Mouse (Mus musculus): Measurements from ENCODE around the gene Plekhm2.

The Plekhm2 gene

GRCm38 (mm10) chr4:141630021-141630420, 34.7 kb downstream of the Plekhm2 start:
- DNase-seq = no peak

GRCm38 (mm10) chr4:141628661-141629060, 36.0 kb downstream of the Plekhm2 start:
- no peak for DNase-seq

- no peak for DNase-seq
Observed at GRCm38 (mm10) chr4:141627502-141627901, 37.2 kb downstream of the Plekhm2 start.

GRCm38 (mm10) chr4:141625774-141626550, 38.7 kb downstream of the Plekhm2 start:
- DNase-seq = no peak

GRCm38 (mm10) chr4:141624983-141625773, 39.5 kb downstream of the Plekhm2 start:
- no peak for DNase-seq

- DNase-seq = no peak
Observed at GRCm38 (mm10) chr4:141624134-141624533, 40.6 kb downstream of the Plekhm2 start.

GRCm38 (mm10) chr4:141623666-141624065, 41.0 kb downstream of the Plekhm2 start, which contains the start of gene Slc25a34:
Gene Slc25a34, minus strand, starts transcription at chr4:141623821.
- DNase-seq = no peak

- no peak for DNase-seq
Observed at GRCm38 (mm10) chr4:141623037-141623436, 41.7 kb downstream of the Plekhm2 start.

GRCm38 (mm10) chr4:141622580-141622979, 42.1 kb downstream of the Plekhm2 start:
- DNase-seq = no peak

- DNase-seq = no peak
Observed at GRCm38 (mm10) chr4:141622091-141622490, 42.6 kb downstream of the Plekhm2 start.

GRCm38 (mm10) chr4:141621297-141621696, 43.4 kb downstream of the Plekhm2 start:
- DNase-seq = no peak

GRCm38 (mm10) chr4:141619299-141619883, 45.3 kb downstream of the Plekhm2 start:
- no peak for DNase-seq

GRCm38 (mm10) chr4:141618565-141619243, 46.0 kb downstream of the Plekhm2 start, which contains the start of gene Tmem82:
Gene Tmem82, minus strand, starts transcription at chr4:141618633.
- peak; percentile 50 for DNase-seq

GRCm38 (mm10) chr4:141617863-141618564, 46.7 kb downstream of the Plekhm2 start:
- DNase-seq = no peak

- peak; percentile 39 for DNase-seq
Observed at GRCm38 (mm10) chr4:141617299-141617698, 47.4 kb downstream of the Plekhm2 start.

GRCm38 (mm10) chr4:141616811-141617210, 47.9 kb downstream of the Plekhm2 start:
- DNase-seq = no peak

GRCm38 (mm10) chr4:141614946-141615345, 49.8 kb downstream of the Plekhm2 start:
- no peak for DNase-seq

- DNase-seq = no peak
Observed at GRCm38 (mm10) chr4:141609538-141609937, 55.2 kb downstream of the Plekhm2 start.

GRCm38 (mm10) chr4:141605861-141606260, 58.8 kb downstream of the Plekhm2 start, which contains the start of gene Fblim1:
Gene Fblim1, minus strand, starts transcription at chr4:141606096.
- DNase-seq = no peak

- no peak for DNase-seq
Observed at GRCm38 (mm10) chr4:141605421-141605820, 59.3 kb downstream of the Plekhm2 start.

- DNase-seq = no peak
Observed at GRCm38 (mm10) chr4:141604493-141604892, 60.2 kb downstream of the Plekhm2 start.

GRCm38 (mm10) chr4:141603921-141604320, 60.8 kb downstream of the Plekhm2 start:
- DNase-seq = no peak

Data from cerebellum, adult 11-12 months (tissue).